Mouse (Mus musculus) ES-Bruce4 (cell line): ENCODE results near the gene Anapc13. TPM values are rescaled to one million over a fixed set of nuclear protein-coding genes. Genes with fewer than 3 reads are reported as not detected.

Experiments used
- H3K27ac ChIP-seq: 2 replicates; pipeline ENCODE4 v1.5.1; 2012; ENCODE audit warnings: low read length, inconsistent platforms; ENCODE audit not compliant: insufficient read depth
- H3K27me3 ChIP-seq: 2 replicates; pipeline ENCODE4 v1.6.1; 2012; ENCODE audit warnings: mild to moderate bottlenecking, low read length, inconsistent platforms; ENCODE audit not compliant: control insufficient read depth, poor library complexity, insufficient read depth, severe bottlenecking
- H3K36me3 ChIP-seq: 2 replicates; pipeline ENCODE4 v1.6.1; 2012; ENCODE audit warnings: inconsistent platforms, mild to moderate bottlenecking, low read length, moderate library complexity; ENCODE audit not compliant: control insufficient read depth, poor library complexity, insufficient read depth, severe bottlenecking
- H3K4me1 ChIP-seq: one replicate; pipeline ENCODE4 v1.8.1; 2011; ENCODE audit warnings: low read length; ENCODE audit not compliant: control insufficient read depth, insufficient read depth
- H3K4me3 ChIP-seq: 2 replicates; pipeline ENCODE4 v1.5.1; 2011; ENCODE audit warnings: low read depth, mild to moderate bottlenecking, low read length
- H3K9ac ChIP-seq: 2 replicates; pipeline ENCODE4 v1.6.1; 2012; ENCODE audit warnings: low read depth, mild to moderate bottlenecking, inconsistent platforms; ENCODE audit not compliant: poor library complexity, severe bottlenecking
- H3K9me3 ChIP-seq: replicated peaks from 2 replicates; pipeline ENCODE4 v1.6.1; 2012; ENCODE audit warnings: mild to moderate bottlenecking, low read length, inconsistent platforms; ENCODE audit not compliant: control insufficient read depth, poor library complexity, insufficient read depth, severe bottlenecking
- CTCF ChIP-seq: IDR thresholded peaks from one replicate; pipeline ENCODE4 v1.8.1; 2011; ENCODE audit warnings: low read depth, low read length
- EP300 ChIP-seq: IDR thresholded peaks from 2 replicates; pipeline ENCODE4 v1.6.1; 2011; ENCODE audit warnings: low read depth, low read length; ENCODE audit not compliant: insufficient read depth
- POLR2A ChIP-seq: IDR thresholded peaks from one replicate; pipeline ENCODE4 v1.8.1; 2011; ENCODE audit warnings: low read length; ENCODE audit not compliant: insufficient read depth
- polyA plus RNA-seq: library from polyadenylated mRNA; stranded (reverse); fragments of >200 nt; gene quantifications from 2 replicates; pipeline ENCODE4 v1.2.4, GENCODE M21; 2011; ENCODE audit warnings: low read depth; ENCODE audit not compliant: missing spikeins, insufficient read depth, insufficient read length

Anapc13 gene
- polyA plus RNA-seq, 1 experiment, result 87.9 TPM

- Histone ChIP-seq H3K27me3 (no peaks in the 10 kb centered on the region), H3K4me3 (no peak overlapping the region), H3K27ac (no peak overlapping the region), H3K9ac (no peak overlapping the region), H3K4me1 (no peaks in the 10 kb centered on the region), H3K36me3 (peaks cover 8% of the 10 kb centered on the region), H3K9me3 (no peaks in the 10 kb centered on the region)
- TF ChIP-seq CTCF (peak; percentile 27), POLR2A (no peak)
Observed at GRCm38 (mm10) chr9:102632923-102633537, 6.9 kb downstream of the Anapc13 start.

- Histone ChIP-seq H3K9ac (no peak overlapping the region), H3K27ac (no peak overlapping the region), H3K4me3 (no peak overlapping the region), H3K9me3 (no peaks in the 10 kb centered on the region), H3K36me3 (peaks cover 8% of the 10 kb centered on the region), H3K27me3 (no peaks in the 10 kb centered on the region), H3K4me1 (no peaks in the 10 kb centered on the region)
- no peak for TF ChIP-seq POLR2A
- no peak for TF ChIP-seq EP300
- no peak for TF ChIP-seq CTCF
Observed at GRCm38 (mm10) chr9:102634453-102634852, 8.4 kb downstream of the Anapc13 start.

DNA sequence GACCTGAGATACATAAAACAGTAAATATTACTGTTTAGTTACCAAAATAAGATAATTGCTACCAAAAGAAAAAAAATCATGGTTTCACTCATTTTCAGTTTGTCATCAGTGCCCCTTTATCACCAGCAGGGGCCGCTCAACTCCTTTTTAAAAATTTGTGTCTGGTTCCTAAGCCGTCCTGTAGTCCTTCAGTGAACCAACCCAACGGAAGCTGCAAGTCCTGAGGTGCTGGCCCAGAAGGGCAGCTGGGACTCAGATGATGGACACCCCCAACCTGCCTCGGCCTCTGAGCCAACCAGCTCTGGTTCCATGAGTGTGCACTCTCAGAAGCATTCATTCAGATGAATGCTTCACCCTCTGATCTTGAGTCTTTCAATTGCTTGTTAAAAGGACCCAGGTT lies 10.5 kb downstream of the Anapc13 start:
- peaks cover 7% of the 10 kb centered on the region for H3K36me3 ChIP-seq
- no peaks in the 10 kb centered on the region for H3K9me3 ChIP-seq
- TF ChIP-seq EP300 (no peak), CTCF (peak; percentile 11)
- H3K4me3 ChIP-seq, result no peak overlapping the region
- no peak overlapping the region for H3K27ac ChIP-seq
- no peak overlapping the region for H3K9ac ChIP-seq
- H3K27me3 ChIP-seq, result no peaks in the 10 kb centered on the region
- no peaks in the 10 kb centered on the region for H3K4me1 ChIP-seq

DNA sequence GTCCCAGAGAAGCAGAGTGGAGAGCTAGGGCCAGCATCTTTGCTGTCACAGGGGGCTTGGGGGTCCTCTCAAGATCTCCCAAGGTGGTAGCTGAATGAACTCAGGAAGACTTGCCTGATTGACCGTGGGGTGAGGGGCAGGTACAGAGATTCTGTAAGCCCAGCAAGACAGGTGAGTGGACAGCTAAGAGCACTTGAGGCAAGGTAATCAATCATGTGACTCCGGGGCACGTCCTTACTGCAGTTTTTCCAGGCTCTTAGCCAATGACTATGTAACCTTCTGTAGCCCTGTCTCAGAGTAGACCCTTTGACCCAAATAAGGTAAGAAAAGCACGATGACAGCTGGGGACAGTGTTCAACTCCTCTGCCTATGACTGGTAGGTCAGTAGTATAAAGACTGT lies 11.0 kb downstream of the Anapc13 start:
- no peak overlapping the region for H3K4me3 ChIP-seq
- no peaks in the 10 kb centered on the region for H3K27me3 ChIP-seq
- no peaks in the 10 kb centered on the region for H3K9me3 ChIP-seq
- H3K4me1 ChIP-seq, result no peaks in the 10 kb centered on the region
- no peak for TF ChIP-seq EP300
- TF ChIP-seq POLR2A, result no peak
- no peak for TF ChIP-seq CTCF
- no peak overlapping the region for H3K9ac ChIP-seq
- H3K27ac ChIP-seq, result no peak overlapping the region
- H3K36me3 ChIP-seq, result peaks cover 6% of the 10 kb centered on the region

- Histone ChIP-seq H3K4me3 (no peak overlapping the region), H3K9ac (no peak overlapping the region), H3K36me3 (peaks cover 4% of the 10 kb centered on the region), H3K27me3 (no peaks in the 10 kb centered on the region), H3K4me1 (no peaks in the 10 kb centered on the region), H3K27ac (no peak overlapping the region), H3K9me3 (no peaks in the 10 kb centered on the region)
- TF ChIP-seq CTCF (no peak), POLR2A (no peak), EP300 (no peak)
Observed at GRCm38 (mm10) chr9:102638963-102639362, 12.9 kb downstream of the Anapc13 start.

DNA sequence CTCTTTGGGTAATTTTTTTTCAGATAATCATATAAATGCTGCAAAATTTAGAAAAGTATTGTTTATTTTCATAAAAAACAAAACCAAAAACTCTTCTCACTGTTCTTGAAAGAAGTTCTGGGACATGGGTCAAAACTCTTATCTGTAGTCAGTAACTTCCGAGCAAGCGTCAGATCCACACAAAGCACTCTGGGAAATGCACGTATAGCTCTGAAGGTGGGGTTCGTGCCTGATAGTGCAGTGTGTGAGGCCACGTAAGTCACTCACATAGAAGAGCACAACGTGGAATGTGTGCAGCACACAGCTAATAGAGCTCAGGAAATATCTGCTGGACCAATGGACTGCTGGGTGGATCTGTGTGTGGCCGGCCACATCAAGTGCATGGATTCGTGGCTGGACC lies 13.4 kb downstream of the Anapc13 start:
- Histone ChIP-seq H3K27ac (no peak overlapping the region), H3K27me3 (no peaks in the 10 kb centered on the region), H3K4me1 (no peaks in the 10 kb centered on the region), H3K9ac (no peak overlapping the region), H3K36me3 (no peaks in the 10 kb centered on the region), H3K4me3 (no peak overlapping the region), H3K9me3 (no peaks in the 10 kb centered on the region)
- TF ChIP-seq CTCF (no peak), EP300 (no peak), POLR2A (no peak)
